ENCODE assay signal across 12 mouse cellular contexts in the genomic region with DNA sequence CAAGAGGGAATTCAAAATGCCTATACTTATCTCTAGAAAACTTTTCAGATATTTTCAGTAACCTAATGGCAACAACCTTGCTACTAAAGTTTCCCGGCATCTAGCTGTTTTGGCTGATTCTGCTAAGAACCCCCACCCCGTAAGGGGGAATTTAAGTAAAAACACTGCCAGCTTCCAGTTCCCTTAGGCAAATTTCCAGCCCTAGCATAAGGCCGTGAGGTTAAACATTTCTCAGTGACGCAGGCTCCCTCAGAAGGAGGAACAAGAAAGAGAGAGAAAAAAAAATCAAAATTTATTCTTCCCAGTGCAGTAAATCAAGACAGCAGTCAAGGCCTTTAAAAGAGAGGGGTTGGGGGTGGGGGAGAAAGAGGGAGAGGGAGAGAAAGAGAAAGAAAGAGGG.
DNase-seq lines count a peak whose midpoint lies in the region; ATAC-seq and TF ChIP-seq lines count a peak whose summit lies in the region.
"Had no signal": no experiment of that assay in that cellular context is flagged by ENCODE, and none has a peak within 500 bp of the region (broad histone marks: within the 10 kb centered on the region; RNA-seq: fewer than 3 reads in every experiment).

No protein-coding gene starts in this region.

- no peaks in the 10 kb centered on the region for H3K36me3 ChIP-seq in forebrain, embryonic 12.5 days (replicated peaks)
- H3K36me3 ChIP-seq in forebrain, embryonic 13.5 days (ENCODE audit: poor library complexity, severe bottlenecking): no peaks in the 10 kb centered on the region
- no peaks in the 10 kb centered on the region for H3K36me3 ChIP-seq in liver, postnatal 0 days (replicated peaks; ENCODE audit: insufficient read depth, low read length)
- no peaks in the 10 kb centered on the region for H3K36me3 ChIP-seq in liver, embryonic 12.5 days
- H3K36me3 ChIP-seq in kidney, adult 2 months (ENCODE audit: control insufficient read depth, insufficient read depth, low read length): no peaks in the 10 kb centered on the region
- H3K36me3 ChIP-seq: liver, embryonic 13.5 days had no signal

- TF ChIP-seq EP300 in liver, postnatal 0 days (IDR thresholded peaks at IDR 0.05; ENCODE audit: low read depth): no peak

- H3K27ac ChIP-seq in forebrain, embryonic 12.5 days: 0 out of 2 replicates have a peak overlapping the region, but pooled peaks have one; percentile 25
- no peak overlapping the region for H3K27ac ChIP-seq in forebrain, embryonic 13.5 days
- H3K27ac ChIP-seq in liver, postnatal 0 days (ENCODE audit: low read depth): peak overlapping the region; percentile 51; the same call in 1 of the 2 replicates
- H3K27ac ChIP-seq in liver, embryonic 12.5 days: no peak overlapping the region
- peak overlapping the region; percentile 63 for H3K27ac ChIP-seq in kidney, adult 2 months (ENCODE audit: insufficient read depth, low read depth, low read length)
- H3K27ac ChIP-seq: liver, embryonic 13.5 days had no signal

- no peak for TF ChIP-seq CTCF in liver, postnatal 0 days (IDR thresholded peaks at IDR 0.05; ENCODE audit: low read depth)
- no peak for TF ChIP-seq CTCF in kidney, adult 2 months (conservative IDR thresholded peaks at IDR 0.05; ENCODE audit: insufficient read depth, insufficient read length, low read depth, low read length)

- H3K4me3 ChIP-seq in forebrain, embryonic 12.5 days (replicated peaks): no peak overlapping the region
- H3K4me3 ChIP-seq in forebrain, embryonic 13.5 days: no peak overlapping the region
- H3K4me3 ChIP-seq in liver, postnatal 0 days (ENCODE audit: low read depth, low read length): no peak overlapping the region
- no peak overlapping the region for H3K4me3 ChIP-seq in liver, embryonic 12.5 days
- H3K4me3 ChIP-seq in kidney, adult 2 months (ENCODE audit: insufficient read depth, low read depth, low read length): no peak overlapping the region
- H3K4me3 ChIP-seq: liver, embryonic 13.5 days had no signal

- DNase-seq in liver, postnatal 0 days: no peak
- DNase-seq in kidney, adult 2 months: peak; percentile 68
- DNase-seq in lung, postnatal 36 days: peak; percentile 26
- DNase-seq in frontal cortex, adult 2 months (ENCODE audit: extremely low spot score in 1 of 2, low spot score in 1 of 2): no peak
- no peak for DNase-seq in thymus, postnatal 10 days (ENCODE audit: low spot score in 2 of 2)
- DNase-seq: B cell, adult 2 months; gastrocnemius, postnatal 14 days; liver, embryonic 13.5 days had no signal

- no peaks in the 10 kb centered on the region for H3K27me3 ChIP-seq in forebrain, embryonic 12.5 days
- H3K27me3 ChIP-seq in forebrain, embryonic 13.5 days: no peaks in the 10 kb centered on the region
- no peaks in the 10 kb centered on the region for H3K27me3 ChIP-seq in liver, postnatal 0 days (ENCODE audit: insufficient read depth, low read length)
- no peaks in the 10 kb centered on the region for H3K27me3 ChIP-seq in liver, embryonic 12.5 days (replicated peaks)
- no peaks in the 10 kb centered on the region for H3K27me3 ChIP-seq in kidney, adult 2 months (replicated peaks; ENCODE audit: control insufficient read depth, insufficient read depth, low read length)
- H3K27me3 ChIP-seq: liver, embryonic 13.5 days; Patski had no signal

- 87% methylated on average over 4 of the region's 4 CpGs for WGBS in forebrain, embryonic 12.5 days
- 77% methylated on average over 4 of the region's 4 CpGs for WGBS in forebrain, embryonic 13.5 days
- WGBS in liver, postnatal 0 days (ENCODE audit: insufficient replicate concordance): 61% methylated on average over 4 of the region's 4 CpGs
- WGBS in liver, embryonic 12.5 days (ENCODE audit: insufficient replicate concordance): 62% methylated on average over 4 of the region's 4 CpGs
- 40% methylated on average over 4 of the region's 4 CpGs for WGBS in kidney, adult 2 months

- H3K9ac ChIP-seq in forebrain, embryonic 12.5 days: no peak overlapping the region
- no peak overlapping the region for H3K9ac ChIP-seq in forebrain, embryonic 13.5 days
- H3K9ac ChIP-seq in liver, postnatal 0 days (replicated peaks): no peak overlapping the region
- H3K9ac ChIP-seq in liver, embryonic 12.5 days: no peak overlapping the region
- H3K9ac ChIP-seq: liver, embryonic 13.5 days had no signal

- no peak overlapping the region for H3K4me2 ChIP-seq in forebrain, embryonic 12.5 days
- no peak overlapping the region for H3K4me2 ChIP-seq in forebrain, embryonic 13.5 days
- H3K4me2 ChIP-seq in liver, postnatal 0 days (ENCODE audit: low read depth, low read length): no peak overlapping the region
- H3K4me2 ChIP-seq in liver, embryonic 12.5 days: no peak overlapping the region
- H3K4me2 ChIP-seq: liver, embryonic 13.5 days had no signal

- no peaks in the 10 kb centered on the region for H3K9me3 ChIP-seq in forebrain, embryonic 12.5 days
- H3K9me3 ChIP-seq in forebrain, embryonic 13.5 days (replicated peaks): no peaks in the 10 kb centered on the region
- H3K9me3 ChIP-seq in liver, postnatal 0 days (ENCODE audit: low read length): no peaks in the 10 kb centered on the region
- H3K9me3 ChIP-seq in liver, embryonic 12.5 days (replicated peaks): no peaks in the 10 kb centered on the region
- H3K9me3 ChIP-seq: liver, embryonic 13.5 days had no signal

- TF ChIP-seq POLR2A in kidney, adult 2 months (IDR thresholded peaks at IDR 0.05; ENCODE audit: low read depth, low read length): no peak

- peaks cover 20% of the 10 kb centered on the region for H3K4me1 ChIP-seq in forebrain, embryonic 12.5 days
- H3K4me1 ChIP-seq in forebrain, embryonic 13.5 days: peaks cover 23% of the 10 kb centered on the region
- H3K4me1 ChIP-seq in liver, postnatal 0 days (ENCODE audit: insufficient read depth): no peaks in the 10 kb centered on the region
- H3K4me1 ChIP-seq in liver, embryonic 12.5 days: no peaks in the 10 kb centered on the region
- peaks cover 6% of the 10 kb centered on the region; the same call in 1 of the 2 replicates for H3K4me1 ChIP-seq in kidney, adult 2 months (ENCODE audit: control insufficient read depth, insufficient read depth, low read length)
- H3K4me1 ChIP-seq: liver, embryonic 13.5 days had no signal

- ATAC-seq in forebrain, embryonic 12.5 days (ENCODE audit: low FRiP score): no peak
- ATAC-seq in forebrain, embryonic 13.5 days: no peak
- no peak for ATAC-seq in liver, postnatal 0 days
- no peak for ATAC-seq in liver, embryonic 12.5 days
- ATAC-seq: Patski had no signal

Comparison
In these comparisons a context has a peak if more than half of its experiments do, and no peak if none do; other contexts are left out.
1. H3K27ac ChIP-seq: peak in forebrain, embryonic 12.5 days (single experiment), liver, postnatal 0 days (single experiment) and kidney, adult 2 months (single experiment); none in forebrain, embryonic 13.5 days (single experiment) and liver, embryonic 12.5 days (single experiment).
2. DNase-seq: peak in kidney, adult 2 months (single experiment) and lung, postnatal 36 days (single experiment); none in liver, postnatal 0 days (single experiment), frontal cortex, adult 2 months (0 of 2) and thymus, postnatal 10 days (0 of 2).